Mouse (Mus musculus) frontal cortex, adult (tissue): ENCODE results near the gene Fgf10.
A peak's percentile ranks its signal among the peaks of the same experiment; 100 is the strongest.

Experiments used
- ATAC-seq: cut with Nextera tagmentation; 2 replicates; pipeline ENCODE4 v1.9.2; 2017; ENCODE audit warnings: mild to moderate bottlenecking, moderate library complexity, mixed read lengths; ENCODE audit not compliant: low TSS enrichment

The Fgf10 gene

GRCm38 (mm10) chr13:118716726-118717125 lies 47.1 kb downstream of the Fgf10 start:
- ATAC-seq = no peak

DNA sequence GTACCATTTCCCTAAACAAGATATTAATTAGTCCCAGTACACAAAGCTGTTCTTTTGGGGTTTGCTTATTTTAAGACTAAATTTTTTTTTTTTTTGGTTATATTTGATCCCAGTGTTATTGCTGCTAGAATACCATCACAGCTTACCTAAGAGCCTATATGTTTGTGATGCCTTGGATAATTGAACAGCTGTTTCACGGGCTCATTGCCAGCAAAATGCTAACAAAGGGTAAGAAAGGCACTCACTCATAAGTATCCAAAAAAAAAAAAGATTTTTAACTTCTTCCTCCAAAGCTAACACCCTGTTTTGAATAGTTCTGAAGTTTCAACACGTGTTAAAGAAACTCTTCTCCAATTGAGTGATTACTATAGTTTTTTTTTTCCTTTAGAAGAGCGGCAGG lies 48.8 kb downstream of the Fgf10 start:
- no peak for ATAC-seq

GRCm38 (mm10) chr13:118721668-118722067 lies 52.1 kb downstream of the Fgf10 start:
- no peak for ATAC-seq

- peak; percentile 95 for ATAC-seq
Measured at GRCm38 (mm10) chr13:118731850-118732552, 62.4 kb downstream of the Fgf10 start.

- ATAC-seq = no peak
Measured at GRCm38 (mm10) chr13:118739854-118740411, 70.3 kb downstream of the Fgf10 start.

GRCm38 (mm10) chr13:118742788-118743187 lies 73.2 kb downstream of the Fgf10 start:
- ATAC-seq = no peak

- ATAC-seq = no peak
Measured at GRCm38 (mm10) chr13:118744806-118745205, 75.2 kb downstream of the Fgf10 start.

- no peak for ATAC-seq
Measured at GRCm38 (mm10) chr13:118746427-118746826, 76.8 kb downstream of the Fgf10 start.

- ATAC-seq = no peak
Measured at GRCm38 (mm10) chr13:118754024-118754423, 84.4 kb downstream of the Fgf10 start.

GRCm38 (mm10) chr13:118759021-118759420 lies 89.4 kb downstream of the Fgf10 start:
- ATAC-seq = no peak

DNA sequence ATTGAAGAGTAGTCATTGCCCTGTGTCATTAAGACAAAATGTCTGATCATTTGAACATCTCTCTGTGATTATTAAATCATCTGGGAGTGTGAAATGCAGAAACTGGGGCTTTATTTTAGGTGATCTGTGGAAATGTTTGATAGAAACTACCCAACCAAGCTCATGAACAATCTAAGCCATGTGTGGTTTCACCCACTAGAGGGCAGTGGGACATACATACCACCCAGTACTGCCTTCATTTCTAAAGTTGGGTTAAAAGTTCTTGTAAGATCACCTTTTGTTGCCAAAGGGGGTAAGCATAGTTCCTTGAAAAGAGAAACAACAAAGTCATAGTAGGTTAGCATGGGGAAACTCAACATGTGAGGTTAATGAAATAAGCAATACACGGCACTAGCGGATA lies 93.4 kb downstream of the Fgf10 start:
- no peak for ATAC-seq

GRCm38 (mm10) chr13:118772188-118772587 lies 102.6 kb downstream of the Fgf10 start:
- ATAC-seq = no peak

DNA sequence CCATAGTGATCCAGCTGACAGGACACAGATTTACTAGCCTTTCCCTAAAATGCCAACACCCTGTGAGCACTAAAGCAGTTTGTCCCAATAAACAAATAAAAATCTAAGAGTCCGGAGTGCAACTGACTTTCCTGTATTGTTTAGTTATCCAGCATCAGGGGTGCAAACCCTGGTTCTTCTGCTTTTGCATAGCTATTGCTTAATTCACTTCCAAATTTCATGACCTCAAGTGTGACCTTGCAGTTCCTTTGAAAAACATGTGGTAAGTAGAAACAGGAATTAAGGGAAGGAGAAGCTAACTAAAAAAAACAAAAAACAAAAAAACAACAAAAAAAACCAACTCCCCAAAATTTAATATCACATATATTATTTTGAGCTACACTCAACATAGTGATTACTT lies 105.6 kb downstream of the Fgf10 start:
- ATAC-seq = no peak

DNA sequence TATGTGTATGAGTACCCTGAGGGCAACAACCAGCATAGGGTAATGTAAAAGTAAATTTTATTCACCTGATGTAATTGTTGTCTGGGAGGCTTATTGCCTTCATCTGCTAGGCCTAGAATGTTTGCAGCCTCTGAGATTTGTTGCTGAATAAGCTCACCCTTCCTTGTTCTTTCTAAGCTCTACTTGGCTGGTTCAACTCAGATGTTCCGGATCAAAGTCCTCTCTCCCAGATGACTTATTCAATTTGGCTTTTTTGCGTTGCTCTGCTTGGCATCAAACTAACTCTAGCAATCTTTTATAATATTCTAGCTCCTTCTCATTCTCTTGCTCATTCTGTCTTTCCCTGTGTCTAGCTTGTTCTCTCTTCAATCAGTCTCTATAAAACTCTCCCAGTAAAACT lies 109.6 kb downstream of the Fgf10 start:
- no peak for ATAC-seq

GRCm38 (mm10) chr13:118791753-118792152 lies 122.2 kb downstream of the Fgf10 start:
- ATAC-seq = peak; percentile 99

DNA sequence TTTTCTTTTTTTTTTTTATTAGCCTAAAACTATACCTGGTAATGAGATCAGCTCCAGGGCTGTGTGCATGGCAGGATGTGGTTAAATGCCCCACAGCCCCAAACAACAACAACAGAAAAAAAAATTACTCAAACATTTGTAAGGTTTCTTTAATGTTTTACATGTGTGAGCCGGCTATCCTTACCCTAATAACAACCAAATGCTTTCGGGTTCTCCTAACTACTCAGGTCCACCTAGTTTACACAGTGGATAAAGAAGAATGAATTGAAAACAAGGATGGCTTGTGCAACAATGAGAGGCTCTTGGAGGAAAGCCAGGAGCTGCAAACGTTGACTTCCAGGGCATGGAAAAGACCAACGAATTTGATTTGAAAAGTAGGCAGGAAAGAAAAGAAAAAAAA lies 122.6 kb downstream of the Fgf10 start:
- no peak for ATAC-seq

DNA sequence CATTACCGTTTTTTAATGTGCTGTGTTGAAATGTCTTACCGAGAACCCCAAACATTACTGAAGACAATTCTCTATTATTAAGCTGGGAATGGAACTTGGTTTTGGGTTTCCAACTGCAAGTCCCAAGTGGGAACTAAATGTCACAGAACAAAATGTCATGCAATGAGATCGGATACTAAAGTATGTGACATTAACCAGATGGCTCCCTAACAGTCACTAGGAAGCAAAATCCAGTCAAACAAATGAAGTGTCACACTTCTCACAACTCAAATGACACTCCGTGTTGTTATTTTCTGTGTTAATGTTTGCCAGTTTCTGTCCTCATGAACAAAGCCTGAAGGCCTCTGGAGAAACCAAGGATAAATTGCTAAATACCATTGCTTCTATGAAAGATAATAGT lies 130.6 kb downstream of the Fgf10 start:
- ATAC-seq = no peak

DNA sequence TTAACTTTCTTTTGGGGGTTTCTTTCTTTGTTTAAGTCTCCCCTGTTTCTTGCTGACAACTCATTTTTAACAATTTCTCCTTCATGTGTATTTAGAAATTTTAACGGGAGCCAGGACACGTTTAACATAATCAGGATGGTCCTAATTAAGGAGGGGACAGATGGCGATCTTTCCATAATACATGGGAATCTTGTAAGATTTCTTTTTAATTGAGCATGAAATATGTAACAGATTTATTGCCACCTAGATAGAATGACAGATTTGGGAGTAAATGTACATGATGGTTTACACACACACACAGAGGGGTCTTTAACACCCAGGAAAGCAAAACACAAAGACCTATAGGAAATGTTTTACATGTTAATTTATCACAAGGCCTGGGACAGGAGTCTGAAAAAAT lies 137.1 kb downstream of the Fgf10 start:
- ATAC-seq = no peak

DNA sequence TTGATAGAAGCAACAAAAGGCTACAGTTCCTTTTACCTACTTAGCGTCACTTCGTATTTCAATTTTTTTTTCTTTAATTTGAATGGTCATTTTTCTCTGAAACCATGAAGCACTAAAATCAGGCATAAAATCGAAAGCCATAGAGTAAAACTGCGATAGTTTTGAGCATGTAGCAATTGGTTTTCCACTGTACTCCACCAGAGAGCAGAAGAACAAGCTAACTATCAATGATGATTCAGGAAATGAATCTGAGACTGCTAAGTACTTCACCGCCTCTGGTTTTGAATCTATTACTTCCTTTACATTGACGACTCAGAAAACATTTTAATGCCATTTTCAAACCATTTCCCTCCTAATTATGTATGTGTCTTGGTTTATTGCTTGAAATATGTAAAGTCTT lies 150.2 kb downstream of the Fgf10 start:
- no peak for ATAC-seq

- ATAC-seq = no peak
Measured at GRCm38 (mm10) chr13:118823113-118823512, 153.5 kb downstream of the Fgf10 start.

DNA sequence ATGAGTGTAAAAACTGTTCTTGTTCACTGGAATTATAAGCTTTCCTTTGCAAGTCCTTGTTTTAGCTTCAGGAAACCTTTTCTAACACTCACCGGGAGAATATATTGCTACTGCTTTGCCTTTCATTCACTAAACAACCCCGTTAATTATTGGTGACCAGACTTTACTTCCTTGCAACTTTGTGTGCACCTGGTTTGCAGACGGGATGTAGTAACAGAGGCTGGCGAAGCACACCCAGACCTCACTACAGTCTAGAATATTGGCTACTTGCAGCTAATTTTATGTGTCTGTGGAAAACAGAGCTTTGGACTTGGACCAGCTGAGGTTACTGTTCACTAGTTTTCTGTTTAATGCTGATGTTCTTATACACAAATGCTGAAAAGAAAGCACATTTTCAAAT lies 155.5 kb downstream of the Fgf10 start:
- ATAC-seq = no peak

DNA sequence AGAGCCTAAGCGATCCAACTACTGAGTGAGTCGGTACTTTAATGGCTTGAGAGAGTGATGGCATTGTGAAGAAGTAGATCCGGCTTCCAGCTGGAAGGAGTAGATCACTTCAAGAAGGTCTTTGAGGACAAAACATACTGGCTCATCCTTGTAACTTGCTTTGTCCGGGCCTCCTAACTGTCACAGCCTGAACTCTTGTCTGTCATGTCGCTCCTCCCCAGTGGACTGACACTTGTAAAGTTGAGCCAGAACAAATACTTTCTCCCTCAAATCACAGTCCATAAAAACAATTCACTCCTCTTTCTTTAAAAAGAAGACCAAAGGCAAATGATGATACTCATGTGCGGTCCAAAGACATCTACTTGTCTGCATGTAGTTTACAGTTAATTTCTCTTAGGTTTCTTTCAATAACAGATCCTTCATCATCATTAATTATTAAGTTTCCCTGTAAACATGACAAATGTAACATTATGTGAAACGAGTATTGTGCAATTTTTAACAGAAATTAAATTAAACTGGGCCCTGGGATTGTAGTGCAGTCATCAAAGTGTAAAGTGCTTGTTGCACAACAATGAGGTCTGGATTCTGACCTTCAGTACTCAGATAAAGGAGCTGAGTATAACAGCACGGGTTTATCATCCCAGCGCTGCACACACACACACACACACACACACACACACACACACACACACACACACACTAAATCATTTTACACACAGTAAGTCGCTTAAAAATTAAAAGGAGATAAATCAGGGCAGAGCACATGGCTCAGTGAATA lies 159.2 kb downstream of the Fgf10 start:
- no peak for ATAC-seq

DNA sequence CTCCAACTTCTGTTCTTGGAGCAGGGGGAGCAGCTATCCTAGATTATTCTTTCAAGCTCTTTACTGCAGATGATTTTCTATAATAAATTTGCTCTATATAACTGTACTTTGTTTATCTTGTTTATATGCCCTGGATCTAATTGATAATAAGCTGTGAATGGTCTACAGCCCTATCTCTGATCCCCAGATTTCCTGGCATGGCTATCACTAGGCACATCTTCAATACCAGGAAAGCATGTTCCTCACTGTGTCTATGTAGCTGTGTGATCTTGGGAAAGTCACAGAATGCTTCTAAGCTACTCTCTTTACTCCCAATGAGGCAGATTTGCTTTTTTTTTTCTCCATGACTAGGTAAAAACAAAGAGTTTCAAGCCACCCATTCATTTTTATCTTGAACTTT lies 164.4 kb downstream of the Fgf10 start:
- ATAC-seq = no peak
